Mouse (Mus musculus): ENCODE data around the gene Gm27021.

DNA sequence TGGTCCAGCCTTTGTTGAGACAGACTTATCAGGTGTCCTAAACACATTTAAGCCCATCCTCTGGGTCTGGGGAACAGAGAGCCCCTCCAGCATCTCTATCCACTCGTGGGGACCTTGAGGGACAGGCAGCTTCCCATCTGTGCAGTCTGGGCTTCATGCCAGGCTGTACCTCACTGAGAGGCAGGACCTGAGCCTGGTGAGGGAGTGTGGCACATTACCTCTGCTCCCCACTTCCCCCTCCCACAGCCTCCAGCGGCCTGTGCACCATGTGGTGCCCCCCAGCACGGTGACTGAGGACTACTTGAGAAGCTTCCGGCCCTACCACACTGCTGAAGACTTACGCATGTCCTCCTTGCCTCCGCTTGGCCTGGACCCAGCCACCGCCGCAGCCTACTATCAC, 101.2 kb downstream of the Gm27021 start:
- TF ChIP-seq CTCF (IDR thresholded peaks at IDR 0.05; ENCODE audit: control insufficient read depth, insufficient read depth, insufficient replicate concordance, low read depth, low read length) (no peak), POLR2A (IDR thresholded peaks at IDR 0.05; ENCODE audit: control insufficient read depth, low read depth, low read length) (no peak)
